Mouse (Mus musculus): ENCODE results near the gene Rab3il1.

GRCm38 (mm10) chr19:10057486-10058351 is 56.2 kb downstream of the Rab3il1 start:
- no peak for TF ChIP-seq EP300 (IDR thresholded peaks at IDR 0.05; ENCODE audit: low read depth in 1 of 2, low read length in 2 of 2)
- TF ChIP-seq MEF2A (IDR thresholded peaks at IDR 0.05; ENCODE audit: extremely low read depth, insufficient replicate concordance, low read depth, low read length, poor library complexity, severe bottlenecking): no peak
- no peak for TF ChIP-seq USF1 (IDR thresholded peaks at IDR 0.05; ENCODE audit: low read depth, low read length)
- TF ChIP-seq TCF12 (IDR thresholded peaks at IDR 0.05; ENCODE audit: low read depth, low read length): no peak
- TF ChIP-seq GABPA (IDR thresholded peaks at IDR 0.05; ENCODE audit: low read depth, low read length): no peak
- no peak for TF ChIP-seq SIN3A (IDR thresholded peaks at IDR 0.05; ENCODE audit: low read length)
- no peak for TF ChIP-seq POLR2A (IDR thresholded peaks at IDR 0.05; ENCODE audit: control insufficient read depth in 1 of 2, insufficient read depth in 1 of 2, low read depth in 1 of 2, low read length in 2 of 2, poor library complexity in 1 of 2)
- no peak for TF ChIP-seq SMC3 (IDR thresholded peaks at IDR 0.05; ENCODE audit: low read depth, low read length)
- no peak for TF ChIP-seq CTCF (IDR thresholded peaks at IDR 0.05 in 2 of 3, conservative IDR thresholded peaks at IDR 0.05 in 1 of 3; ENCODE audit: control insufficient read depth in 1 of 3, insufficient read depth in 1 of 3, low read depth in 2 of 3, low read length in 3 of 3, poor library complexity in 1 of 3, severe bottlenecking in 1 of 3)

Measured in MEL (cell line).